Mouse (Mus musculus) lung, embryonic 14.5 days (tissue): Measurements from ENCODE around the gene Bcl2a1b. TPM values are rescaled to one million over a fixed set of nuclear protein-coding genes. Genes with fewer than 3 reads are reported as not detected.
A peak's percentile ranks its signal among the peaks of the same experiment; 100 is the strongest.
"Not testable (repeated sequence)": the region's sequence is repeated elsewhere in the genome, so short reads cannot be mapped to it uniquely, and the experiment has no call there.

Experiments used
- ATAC-seq: fragments of 200-750 bp; cut with Nextera tagmentation; 2 replicates; pipeline ENCODE4 v1.8.0; 2017; ENCODE audit warnings: mild to moderate bottlenecking, moderate TSS enrichment, moderate library complexity; ENCODE audit not compliant: insufficient read depth
- DNase-seq: peaks from one replicate; pipeline ENCODE4 v3.0.0-alpha.2; 2015
- H3K27ac ChIP-seq: fragments of 300-500 bp; sonication (generic); 2 replicates; pipeline ENCODE4 v1.5.1; 2014; ENCODE audit warnings: low read depth, mild to moderate bottlenecking, moderate library complexity
- H3K27me3 ChIP-seq: fragments of 300-500 bp; sonication (generic); 2 replicates; pipeline ENCODE4 v1.6.1; 2014; ENCODE audit warnings: low read length, control low read depth; ENCODE audit not compliant: insufficient read depth
- H3K36me3 ChIP-seq: fragments of 300-500 bp; sonication (generic); 2 replicates; pipeline ENCODE4 v1.6.1; 2014; ENCODE audit warnings: control low read depth; ENCODE audit not compliant: insufficient read depth
- H3K4me1 ChIP-seq: fragments of 300-500 bp; sonication (generic); 2 replicates; pipeline ENCODE4 v1.6.1; 2014; ENCODE audit warnings: antibody characterized with exemption, control low read depth; ENCODE audit not compliant: insufficient read depth
- H3K4me2 ChIP-seq: fragments of 300-500 bp; sonication (generic); 2 replicates; pipeline ENCODE4 v1.6.1; 2014; ENCODE audit warnings: mild to moderate bottlenecking
- H3K4me3 ChIP-seq: fragments of 300-500 bp; sonication (generic); 2 replicates; pipeline ENCODE4 v1.5.1; 2014; ENCODE audit warnings: low read depth, low read length
- H3K9ac ChIP-seq: fragments of 300-500 bp; sonication (generic); 2 replicates; pipeline ENCODE4 v1.6.1; 2014
- H3K9me3 ChIP-seq: fragments of 300-500 bp; sonication (generic); 2 replicates; pipeline ENCODE4 v1.6.1; 2016; ENCODE audit warnings: low read depth, low read length, control low read depth
- CTCF ChIP-seq: IDR thresholded peaks from 2 replicates; pipeline ENCODE4 v1.5.1; 2016; ENCODE audit warnings: antibody characterized with exemption, low read depth
- WGBS: fragments of 180-500 bp; shearing (Covaris S2); extraction: QIAGEN DNeasy Blood & Tissue Kit; methylation state at CpG from one replicate; pipeline ENCODE4 v1.1.7; 2014; 5-methylcytosine and 5-hydroxymethylcytosine counted together
- polyA plus RNA-seq: library from polyadenylated mRNA; unstranded; fragments of >200 nt; fragmentation: Nextera tagmentation; extraction: Ambion mirVana; gene quantifications from 2 replicates; pipeline ENCODE4 v1.2.1, GENCODE M21; 2014

Gene Bcl2a1b
- polyA plus RNA-seq, 1 experiment from 2014 or later, result 4.6 TPM

GRCm38 (mm10) chr9:89228122-89228521 is 29.1 kb downstream of the Bcl2a1b start:
- no peaks in the 10 kb centered on the region for H3K9me3 ChIP-seq
- no peaks in the 10 kb centered on the region for H3K27me3 ChIP-seq
- no peak for TF ChIP-seq CTCF
- no peak overlapping the region for H3K27ac ChIP-seq
- no peak overlapping the region for H3K9ac ChIP-seq
- no peaks in the 10 kb centered on the region for H3K36me3 ChIP-seq
- H3K4me3 ChIP-seq, result no peak overlapping the region
- DNase-seq (no peak), ATAC-seq (no peak)
- H3K4me2 ChIP-seq, result no peak overlapping the region
- no peaks in the 10 kb centered on the region for H3K4me1 ChIP-seq
- WGBS, result 89% methylated on average over 7 of the region's 7 CpGs

DNA sequence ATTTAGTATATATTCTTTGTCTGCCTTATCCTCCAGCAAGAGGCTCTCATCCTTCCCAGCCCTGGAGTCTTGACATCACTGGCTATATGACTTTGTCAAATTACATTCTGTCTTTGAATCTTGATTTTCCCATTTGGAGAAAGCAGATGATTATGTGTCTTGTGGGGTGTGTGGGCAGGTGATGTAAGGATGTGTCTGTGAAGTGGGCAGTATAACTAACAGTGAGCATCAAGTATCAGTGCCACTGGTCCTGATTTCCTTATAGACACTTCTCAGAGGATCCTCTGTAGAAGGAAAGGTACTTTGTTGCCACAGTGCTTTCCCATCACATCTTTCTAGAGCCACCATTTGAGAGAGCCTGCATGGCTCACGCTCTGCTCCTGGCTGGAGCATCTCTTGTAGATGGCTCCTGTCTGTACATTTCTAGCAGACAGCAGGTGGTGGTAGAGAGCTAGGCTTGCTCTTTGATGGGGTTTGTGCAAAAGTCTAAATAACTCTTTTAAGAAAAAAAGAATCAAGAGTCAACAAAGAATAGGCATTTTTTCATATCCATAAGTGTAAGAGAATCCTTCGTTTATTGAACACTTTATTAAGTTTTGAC is 32.0 kb downstream of the Bcl2a1b start:
- H3K27ac ChIP-seq, H3K9ac ChIP-seq, ATAC-seq, DNase-seq, H3K36me3 ChIP-seq, H3K4me1 ChIP-seq, H3K27me3 ChIP-seq, H3K4me3 ChIP-seq, H3K9me3 ChIP-seq, H3K4me2 ChIP-seq: not testable (repeated sequence)
- 62% methylated on average over 1 of the region's 2 CpGs for WGBS
- TF ChIP-seq CTCF, result peak; percentile 30

GRCm38 (mm10) chr9:89237131-89237530 is 38.1 kb downstream of the Bcl2a1b start:
- not testable (repeated sequence) for H3K36me3 ChIP-seq, H3K4me2 ChIP-seq, H3K9me3 ChIP-seq, H3K9ac ChIP-seq, H3K27me3 ChIP-seq, H3K27ac ChIP-seq, DNase-seq, H3K4me3 ChIP-seq, H3K4me1 ChIP-seq, ATAC-seq
- 78% methylated on average over 4 of the region's 4 CpGs for WGBS

GRCm38 (mm10) chr9:89238976-89239505 is 40.0 kb downstream of the Bcl2a1b start:
- H3K27me3 ChIP-seq, H3K9ac ChIP-seq, H3K27ac ChIP-seq, H3K4me3 ChIP-seq, ATAC-seq, H3K36me3 ChIP-seq, H3K4me1 ChIP-seq, H3K9me3 ChIP-seq, DNase-seq, H3K4me2 ChIP-seq: not testable (repeated sequence)
- 60% methylated on average over 4 of the region's 5 CpGs for WGBS

- H3K4me1 ChIP-seq, H3K27me3 ChIP-seq, H3K9me3 ChIP-seq, H3K36me3 ChIP-seq, ATAC-seq, H3K27ac ChIP-seq, H3K4me3 ChIP-seq, H3K4me2 ChIP-seq, DNase-seq, H3K9ac ChIP-seq: not testable (repeated sequence)
- 87% methylated on average over 3 of the region's 3 CpGs for WGBS
These were observed 41.6 kb downstream of the Bcl2a1b start for GRCm38 (mm10) chr9:89240516-89241019.

DNA sequence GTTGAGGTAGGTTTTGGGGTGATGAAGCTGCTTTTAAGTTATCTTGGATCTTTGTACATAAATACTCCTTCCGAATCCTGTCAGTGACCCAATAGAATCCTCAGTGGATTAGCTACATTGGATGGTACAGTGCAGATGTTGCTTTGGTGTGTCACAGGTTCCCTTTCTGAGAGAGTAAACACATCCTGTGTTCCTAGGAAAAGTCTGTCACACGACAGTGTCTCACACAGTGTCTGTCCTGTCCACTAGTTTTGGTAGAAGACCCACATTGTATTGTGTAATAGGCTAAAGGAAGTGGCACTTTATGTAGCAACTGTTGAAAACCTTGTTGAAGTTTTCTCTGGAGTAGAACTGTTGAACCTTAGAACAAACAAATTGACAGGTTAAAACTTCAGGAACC is 54.4 kb downstream of the Bcl2a1b start:
- Histone ChIP-seq H3K4me1 (no peaks in the 10 kb centered on the region), H3K36me3 (no peaks in the 10 kb centered on the region), H3K4me3 (no peak overlapping the region), H3K27ac (no peak overlapping the region), H3K9me3 (no peaks in the 10 kb centered on the region), H3K4me2 (no peak overlapping the region), H3K9ac (no peak overlapping the region), H3K27me3 (no peaks in the 10 kb centered on the region)
- no peak for TF ChIP-seq CTCF
- 77% methylated on average over 2 of the region's 2 CpGs for WGBS
- no peak for DNase-seq
- ATAC-seq, result no peak

DNA sequence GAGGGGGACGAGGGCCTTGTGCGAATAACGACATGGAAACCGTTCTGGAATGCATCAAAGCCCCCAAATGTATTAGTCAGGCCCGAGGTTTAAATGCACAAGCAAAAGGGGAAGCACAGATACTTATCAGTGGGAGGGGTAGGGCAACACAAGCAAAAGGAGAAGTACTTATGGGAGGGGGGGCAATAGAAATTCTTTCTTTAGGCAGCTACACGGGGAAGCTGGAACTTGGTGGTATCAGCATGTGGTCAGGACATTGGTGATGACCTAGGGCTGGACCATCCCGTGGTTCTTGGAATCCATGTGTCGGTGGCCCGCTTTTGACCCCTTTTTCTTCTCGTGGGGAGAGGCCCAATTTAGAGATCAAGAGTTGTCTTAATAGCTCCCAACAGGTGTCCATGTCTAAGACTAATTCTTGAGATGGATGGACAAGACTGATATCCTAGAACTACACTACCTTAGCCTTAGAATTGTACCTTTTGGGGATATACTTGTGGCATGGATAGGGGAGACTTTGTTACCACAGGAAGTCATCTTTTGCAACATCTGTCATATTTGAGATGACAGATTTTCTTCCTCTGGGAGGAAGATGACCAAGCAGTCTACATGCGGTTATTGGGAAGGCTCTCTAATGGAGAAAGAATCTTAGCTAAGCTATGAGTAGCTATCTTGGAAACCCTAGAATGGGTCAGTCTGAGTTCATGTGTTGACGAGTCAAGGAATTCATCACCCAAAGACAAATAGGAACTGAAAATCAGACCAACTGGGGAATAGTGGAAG is 57.7 kb downstream of the Bcl2a1b start:
- DNase-seq, result no peak
- Histone ChIP-seq H3K9me3 (no peaks in the 10 kb centered on the region), H3K36me3 (no peaks in the 10 kb centered on the region), H3K27me3 (no peaks in the 10 kb centered on the region), H3K9ac (no peak overlapping the region), H3K4me2 (no peak overlapping the region), H3K4me3 (no peak overlapping the region), H3K27ac (no peak overlapping the region), H3K4me1 (no peaks in the 10 kb centered on the region)
- 84% methylated on average over 12 of the region's 12 CpGs for WGBS
- no peak for TF ChIP-seq CTCF
- no peak for ATAC-seq

Other genes starting within 250 kb of the Bcl2a1b start
- 1.9 and 3.8 TPM in 2 replicates for gene Bcl2a1a, start 242.3 kb upstream of the Bcl2a1b start, polyA plus RNA-seq
- gene Trim43b, start 106.4 kb upstream of the Bcl2a1b start, polyA plus RNA-seq, result not detected in 2 replicates
- 2.0 TPM in 1 of 2 replicates, not detected in the other for gene Gm29094, start 170 bp downstream of the Bcl2a1b start, polyA plus RNA-seq
- 22.4 and 23.4 TPM in 2 replicates for gene Mthfs, start 11.5 kb downstream of the Bcl2a1b start, polyA plus RNA-seq